Mouse (Mus musculus) embryonic facial prominence, embryonic 10.5 days (tissue): Measurements from ENCODE around the gene Med21. TPM values are rescaled to one million over a fixed set of nuclear protein-coding genes. Genes with fewer than 3 reads are reported as not detected.

Source experiments
- DNase-seq: peaks from one replicate; pipeline ENCODE4 v3.0.0-alpha.2; 2017; ENCODE audit warnings: low spot score
- H3K27ac ChIP-seq: fragments of 300-500 bp; sonication (generic); replicated peaks from 2 replicates; pipeline ENCODE4 v1.5.1; 2016; ENCODE audit warnings: mild to moderate bottlenecking
- H3K27me3 ChIP-seq: fragments of 300-500 bp; sonication (generic); replicated peaks from 2 replicates; pipeline ENCODE4 v1.6.1; 2016; ENCODE audit warnings: low read depth, mild to moderate bottlenecking; ENCODE audit not compliant: poor library complexity, severe bottlenecking
- H3K36me3 ChIP-seq: fragments of 300-500 bp; sonication (generic); replicated peaks from 2 replicates; pipeline ENCODE4 v1.6.1; 2016; ENCODE audit warnings: mild to moderate bottlenecking, moderate library complexity
- H3K4me1 ChIP-seq: fragments of 300-500 bp; sonication (generic); 2 replicates; pipeline ENCODE4 v1.6.1; 2016
- H3K4me3 ChIP-seq: fragments of 300-500 bp; sonication (generic); 2 replicates; pipeline ENCODE4 v1.5.1; 2016; ENCODE audit warnings: mild to moderate bottlenecking, moderate library complexity
- H3K9me3 ChIP-seq: fragments of 300-500 bp; sonication (generic); 2 replicates; pipeline ENCODE4 v1.6.1; 2016; ENCODE audit warnings: mild to moderate bottlenecking
- WGBS: fragments of 180-500 bp; shearing (Covaris S2); methylation state at CpG from one replicate; pipeline ENCODE4 v1.1.7; 2016; 5-methylcytosine and 5-hydroxymethylcytosine counted together
- polyA plus RNA-seq: library from polyadenylated mRNA; unstranded; fragments of >200 nt; fragmentation: Nextera tagmentation; extraction: Ambion mirVana; gene quantifications from 2 replicates; pipeline ENCODE4 v1.2.1, GENCODE M21; 2016

The Med21 gene
- 122 and 127 TPM in 2 replicates for polyA plus RNA-seq

DNA sequence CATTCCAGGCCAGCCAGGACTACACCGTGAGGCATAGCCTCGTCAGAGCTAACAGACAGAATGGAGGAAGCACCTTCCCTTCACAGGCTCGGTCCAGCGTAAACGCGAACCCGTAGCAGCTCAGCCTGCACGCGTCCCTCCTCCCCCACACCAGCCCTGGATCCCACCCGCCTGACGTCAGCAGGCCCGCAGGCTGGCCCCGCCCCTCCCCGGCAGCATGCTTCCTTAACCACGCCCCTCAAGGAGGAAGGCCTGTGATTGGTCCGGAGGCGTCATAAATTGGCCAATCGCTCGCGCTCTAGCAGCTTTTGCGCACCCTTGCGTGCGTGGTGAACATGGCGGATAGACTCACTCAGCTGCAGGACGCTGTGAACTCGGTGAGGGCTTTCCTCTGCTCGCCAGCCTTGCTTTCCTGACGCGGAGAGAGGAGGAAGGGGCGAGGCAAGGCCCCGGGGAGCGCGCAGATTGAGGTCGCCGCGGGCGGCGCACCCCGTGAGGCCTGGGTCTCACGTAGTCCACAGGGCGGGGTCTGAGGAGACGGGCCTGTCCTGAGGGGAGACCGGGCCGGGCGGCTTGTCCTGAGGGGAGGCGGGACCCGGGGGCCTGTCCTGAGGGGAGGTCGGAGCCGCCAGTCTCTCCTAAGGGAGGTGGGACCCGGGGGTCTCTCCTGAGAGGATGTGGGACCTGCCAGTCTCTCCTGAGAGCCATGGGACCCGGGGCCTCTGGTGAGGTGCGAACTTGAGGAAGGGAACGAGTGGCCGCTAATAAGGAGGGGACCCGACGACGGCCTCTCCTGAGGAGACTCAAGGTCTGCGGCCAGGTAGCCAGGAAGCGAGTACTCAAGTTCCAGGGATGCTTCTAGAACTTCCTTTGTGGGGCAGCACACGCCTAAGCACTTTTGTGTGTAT is at the start of gene Med21, which contains the start of gene Tm7sf3:
Gene Med21, plus strand, starts transcription at position 272 of the 908 bp plus-strand sequence.
Gene Tm7sf3, minus strand, starts transcription at position 549 of the 908 bp plus-strand sequence.
- H3K4me3 ChIP-seq = peak within 1 kb of the TSS; percentile 92
- DNase-seq = peak; percentile 99
- no peaks in the 10 kb centered on the region for H3K27me3 ChIP-seq
- no peaks in the 10 kb centered on the region for H3K9me3 ChIP-seq
- H3K36me3 ChIP-seq = no peaks in the 10 kb centered on the region
- peak within 1 kb of the TSS; percentile 96 for H3K27ac ChIP-seq
- H3K4me1 ChIP-seq = peaks cover 16% of the 10 kb centered on the region
- WGBS = under 1% methylated on average over 60 of the region's 60 CpGs

GRCm38 (mm10) chr6:146602601-146603000 is 39.7 kb upstream of the Med21 start:
- 92% methylated on average over 4 of the region's 4 CpGs for WGBS
- H3K27ac ChIP-seq = no peak overlapping the region
- H3K4me3 ChIP-seq = no peak overlapping the region
- no peak for DNase-seq
- no peaks in the 10 kb centered on the region for H3K9me3 ChIP-seq
- peaks cover 96% of the 10 kb centered on the region for H3K36me3 ChIP-seq
- H3K27me3 ChIP-seq = no peaks in the 10 kb centered on the region
- H3K4me1 ChIP-seq = no peaks in the 10 kb centered on the region

GRCm38 (mm10) chr6:146603651-146604050 is 38.7 kb upstream of the Med21 start:
- H3K9me3 ChIP-seq = no peaks in the 10 kb centered on the region
- no peak overlapping the region for H3K27ac ChIP-seq
- H3K27me3 ChIP-seq = no peaks in the 10 kb centered on the region
- peaks cover 95% of the 10 kb centered on the region for H3K36me3 ChIP-seq
- no peak for DNase-seq
- 89% methylated on average over 10 of the region's 10 CpGs for WGBS
- H3K4me1 ChIP-seq = no peaks in the 10 kb centered on the region
- no peak overlapping the region for H3K4me3 ChIP-seq

DNA sequence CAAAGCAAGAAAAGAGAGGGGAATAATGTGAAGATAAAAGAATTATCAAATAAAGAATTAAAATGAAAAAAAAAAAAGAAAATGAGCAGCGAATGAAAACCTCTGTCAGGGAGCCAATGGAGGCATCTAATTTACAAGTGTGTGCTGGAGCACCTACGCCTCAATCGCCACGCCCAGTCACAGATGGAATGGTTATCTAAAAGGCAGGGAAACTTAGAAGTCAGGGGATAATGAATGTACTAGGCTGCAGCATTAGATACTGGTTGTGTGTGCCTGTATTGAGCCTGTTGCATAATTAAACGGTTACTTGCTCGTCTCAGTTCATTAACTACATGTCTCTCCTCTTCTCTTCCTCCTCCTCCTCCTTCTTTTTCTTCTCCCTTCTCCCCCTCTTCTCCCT is 31.0 kb upstream of the Med21 start:
- Histone ChIP-seq H3K4me1 (no peaks in the 10 kb centered on the region), H3K9me3 (no peaks in the 10 kb centered on the region), H3K27me3 (no peaks in the 10 kb centered on the region), H3K27ac (no peak overlapping the region), H3K36me3 (peaks cover 88% of the 10 kb centered on the region), H3K4me3 (no peak overlapping the region)
- 91% methylated on average over 6 of the region's 6 CpGs for WGBS
- DNase-seq = no peak

DNA sequence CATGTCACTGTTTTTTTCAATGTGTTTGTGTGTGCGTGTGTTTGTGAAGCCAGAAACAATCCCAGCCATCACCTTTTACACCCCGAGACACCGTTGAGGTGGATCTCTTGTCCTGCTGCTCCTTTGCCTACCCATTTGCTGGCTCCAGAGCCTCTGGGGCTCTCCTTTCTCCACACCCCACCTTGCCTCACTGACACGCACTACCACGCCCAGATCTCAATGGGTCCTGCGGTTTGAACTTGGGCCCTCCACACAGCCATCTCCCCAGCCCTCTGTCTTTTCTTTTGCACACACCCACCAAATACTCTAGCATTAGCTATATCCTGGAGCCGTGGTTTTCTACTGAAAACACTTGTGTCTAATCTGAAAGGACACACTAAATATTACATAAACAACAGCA is 30.4 kb upstream of the Med21 start:
- H3K36me3 ChIP-seq = peaks cover 88% of the 10 kb centered on the region
- WGBS = 92% methylated on average over 7 of the region's 7 CpGs

GRCm38 (mm10) chr6:146612736-146613135 is 29.6 kb upstream of the Med21 start:
- H3K36me3 ChIP-seq = peaks cover 88% of the 10 kb centered on the region
- H3K4me3 ChIP-seq = no peak overlapping the region
- no peak overlapping the region for H3K27ac ChIP-seq
- H3K9me3 ChIP-seq = no peaks in the 10 kb centered on the region
- no peak for DNase-seq
- 90% methylated on average over 5 of the region's 5 CpGs for WGBS
- no peaks in the 10 kb centered on the region for H3K27me3 ChIP-seq
- H3K4me1 ChIP-seq = no peaks in the 10 kb centered on the region

More for the DNA sequence above, 30.4 kb upstream of the Med21 start:
- Histone ChIP-seq H3K27ac (no peak overlapping the region), H3K4me1 (no peaks in the 10 kb centered on the region), H3K4me3 (no peak overlapping the region), H3K27me3 (no peaks in the 10 kb centered on the region), H3K9me3 (no peaks in the 10 kb centered on the region)
- DNase-seq = no peak

GRCm38 (mm10) chr6:146613907-146614306 is 28.4 kb upstream of the Med21 start:
- peaks cover 90% of the 10 kb centered on the region for H3K36me3 ChIP-seq

GRCm38 (mm10) chr6:146614541-146614940 is 27.8 kb upstream of the Med21 start:
- H3K9me3 ChIP-seq = no peaks in the 10 kb centered on the region
- no peaks in the 10 kb centered on the region for H3K4me1 ChIP-seq
- 95% methylated on average over 5 of the region's 5 CpGs for WGBS
- no peaks in the 10 kb centered on the region for H3K27me3 ChIP-seq
- H3K4me3 ChIP-seq = no peak overlapping the region
- no peak for DNase-seq
- no peak overlapping the region for H3K27ac ChIP-seq
- H3K36me3 ChIP-seq = peaks cover 88% of the 10 kb centered on the region

More at GRCm38 (mm10) chr6:146613907-146614306, 28.4 kb upstream of the Med21 start:
- Histone ChIP-seq H3K27me3 (no peaks in the 10 kb centered on the region), H3K27ac (no peak overlapping the region), H3K4me3 (no peak overlapping the region), H3K4me1 (no peaks in the 10 kb centered on the region), H3K9me3 (no peaks in the 10 kb centered on the region)
- no peak for DNase-seq
- WGBS = 91% methylated on average over 5 of the region's 5 CpGs

DNA sequence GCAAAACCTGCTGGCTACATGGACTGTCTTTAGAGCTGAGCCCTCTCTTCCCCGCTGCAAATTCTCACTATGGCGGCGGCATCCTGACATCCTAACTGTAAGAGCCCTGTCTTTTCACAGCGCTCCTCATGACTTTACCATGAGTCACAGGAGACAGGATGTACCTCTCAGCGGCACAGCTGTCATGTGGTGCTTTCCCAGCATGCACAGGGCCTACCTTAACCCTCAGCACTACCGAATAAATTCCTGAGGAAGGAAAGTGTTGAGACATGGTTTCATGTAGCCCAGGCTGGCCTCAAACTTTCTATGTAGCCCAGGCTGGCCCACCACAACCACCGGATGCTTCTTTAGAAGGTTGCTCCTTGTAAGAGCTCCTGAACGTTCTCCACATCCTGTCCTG is 26.5 kb upstream of the Med21 start:
- H3K4me1 ChIP-seq = no peaks in the 10 kb centered on the region
- 96% methylated on average over 8 of the region's 8 CpGs for WGBS
- H3K27ac ChIP-seq = no peak overlapping the region
- H3K4me3 ChIP-seq = no peak overlapping the region
- no peaks in the 10 kb centered on the region for H3K27me3 ChIP-seq
- no peaks in the 10 kb centered on the region for H3K9me3 ChIP-seq
- no peak for DNase-seq
- peaks cover 87% of the 10 kb centered on the region for H3K36me3 ChIP-seq

GRCm38 (mm10) chr6:146616670-146617069 is 25.7 kb upstream of the Med21 start:
- no peaks in the 10 kb centered on the region for H3K9me3 ChIP-seq
- no peak overlapping the region for H3K27ac ChIP-seq
- H3K36me3 ChIP-seq = peaks cover 86% of the 10 kb centered on the region
- H3K4me1 ChIP-seq = no peaks in the 10 kb centered on the region
- DNase-seq = no peak
- H3K27me3 ChIP-seq = no peaks in the 10 kb centered on the region
- 92% methylated on average over 2 of the region's 2 CpGs for WGBS
- H3K4me3 ChIP-seq = no peak overlapping the region

DNA sequence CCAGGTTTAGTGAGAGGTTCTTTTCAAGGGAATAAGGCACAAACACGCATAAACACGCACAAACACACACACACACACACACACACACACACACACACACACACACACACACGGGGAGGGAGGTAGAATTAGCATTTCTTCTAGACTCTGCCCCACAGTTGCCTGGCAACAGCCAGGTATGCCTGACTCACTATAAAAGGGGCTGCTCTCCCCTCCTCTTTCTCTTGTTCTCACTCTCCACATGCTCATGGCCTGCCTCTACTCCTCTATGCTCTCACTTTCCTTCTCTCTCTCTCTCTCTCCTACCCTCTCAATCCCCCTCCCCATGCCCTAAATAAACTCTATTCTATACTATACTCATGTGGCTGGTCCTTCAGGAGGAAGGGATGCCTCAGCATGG is 14.2 kb upstream of the Med21 start:
- Histone ChIP-seq H3K4me1 (peaks cover 14% of the 10 kb centered on the region), H3K27ac (no peak overlapping the region), H3K36me3 (peaks cover 20% of the 10 kb centered on the region), H3K4me3 (no peak overlapping the region), H3K9me3 (no peaks in the 10 kb centered on the region), H3K27me3 (no peaks in the 10 kb centered on the region)
- DNase-seq = no peak
- 91% methylated on average over 3 of the region's 3 CpGs for WGBS

DNA sequence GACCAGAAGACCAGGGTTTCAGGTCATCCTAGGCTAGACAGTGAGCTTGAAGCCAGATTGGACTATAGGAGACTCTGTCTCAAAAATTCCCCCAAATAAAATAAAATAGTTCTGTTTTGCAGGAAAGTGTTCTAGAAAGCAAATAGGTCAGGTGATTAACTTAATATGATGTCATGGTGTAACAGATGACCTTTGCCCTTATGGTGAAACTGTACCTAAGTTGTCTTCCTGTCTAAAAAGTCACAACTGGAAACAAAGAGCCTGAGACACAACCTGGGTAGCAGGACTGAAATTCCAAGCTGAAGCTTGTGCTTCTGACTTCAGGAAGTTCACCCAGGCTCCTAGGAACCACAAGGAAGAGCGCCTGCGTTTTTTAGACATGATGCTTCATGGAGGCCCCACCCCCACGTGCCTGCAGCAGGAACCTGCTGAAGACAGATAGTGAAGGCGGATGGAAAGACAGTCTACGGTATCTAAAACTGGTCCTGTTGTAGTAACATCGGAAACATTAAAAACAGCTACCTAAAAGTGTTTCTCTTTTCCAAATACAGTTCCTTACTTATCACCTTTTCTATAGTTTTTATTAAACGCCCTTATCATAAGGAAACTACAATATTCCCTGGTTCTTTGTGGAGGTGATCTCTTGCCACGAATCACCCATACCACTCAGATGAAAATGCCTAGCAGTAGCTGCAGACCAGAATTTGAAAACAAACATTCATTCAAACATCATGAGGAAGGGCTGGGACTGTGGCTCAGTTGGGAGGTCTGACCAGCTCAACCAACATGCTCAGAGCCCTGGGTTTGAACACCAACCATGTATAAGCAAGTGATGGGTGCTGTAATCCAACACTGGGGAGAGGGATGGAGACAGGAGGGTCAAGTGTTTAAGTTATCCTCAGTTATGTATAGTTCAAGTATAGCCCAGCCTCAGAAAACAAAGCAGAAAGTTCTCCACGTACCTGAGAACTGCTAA is 12.3 kb upstream of the Med21 start:
- Histone ChIP-seq H3K4me3 (no peak overlapping the region), H3K27me3 (no peaks in the 10 kb centered on the region), H3K4me1 (peaks cover 25% of the 10 kb centered on the region), H3K36me3 (0 out of 2 replicates have a peak, but pooled peaks cover 1% of the 10 kb centered on the region), H3K27ac (no peak overlapping the region), H3K9me3 (no peaks in the 10 kb centered on the region)
- DNase-seq = no peak
- 83% methylated on average over 9 of the region's 9 CpGs for WGBS
